Mouse (Mus musculus): ENCODE results near the gene Ddx49.

Gene Ddx49

DNA sequence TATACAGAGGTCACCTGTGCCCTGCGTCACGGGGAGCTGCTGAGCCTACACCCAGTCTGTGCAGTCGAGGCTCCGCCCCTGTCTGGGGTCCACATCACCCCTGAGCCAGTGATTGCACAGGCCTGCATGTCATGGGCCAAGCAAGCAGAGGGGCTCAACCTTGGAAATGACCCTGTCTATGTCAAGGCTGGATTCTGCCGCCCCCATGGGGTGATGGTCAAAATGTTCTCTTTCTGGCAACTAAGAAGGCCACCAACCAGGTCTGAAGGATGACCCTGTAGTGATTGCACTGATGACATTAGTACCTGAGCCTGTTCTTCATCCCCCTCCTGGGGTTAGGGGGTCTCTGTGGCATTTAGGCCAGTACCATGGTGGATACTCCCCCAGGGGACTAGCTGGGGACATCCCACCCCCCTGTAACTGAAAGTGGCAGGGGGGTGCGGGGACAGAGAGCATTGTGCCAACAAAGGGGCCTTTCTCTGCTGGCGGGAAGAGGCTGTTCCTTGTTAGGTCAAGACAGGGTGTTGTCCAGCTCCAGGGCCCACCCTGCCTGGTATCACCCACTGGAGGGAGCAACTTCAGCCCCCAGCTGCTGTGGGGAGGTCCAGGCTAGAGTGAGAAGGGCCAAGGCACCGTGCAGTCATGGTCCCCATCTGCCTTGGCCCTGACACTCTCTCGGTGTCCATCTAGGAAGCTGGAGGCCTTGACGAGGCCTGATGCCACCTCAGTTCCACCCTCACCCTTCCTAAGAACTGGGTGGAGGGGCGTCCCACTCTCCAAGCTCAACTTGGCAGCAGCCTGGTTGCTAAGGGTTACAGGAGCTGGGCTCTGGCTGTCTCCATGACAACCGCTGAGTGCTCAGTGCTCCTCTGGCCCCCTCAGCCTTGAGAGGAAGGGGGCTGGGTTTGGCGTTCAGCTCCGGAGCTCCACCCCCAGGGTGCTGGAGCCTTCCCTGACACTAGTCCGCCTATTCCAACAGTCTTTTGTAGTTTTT is 14.5 kb upstream of the Ddx49 start:
- no peak for DNase-seq (ENCODE audit: low spot score)

DNA sequence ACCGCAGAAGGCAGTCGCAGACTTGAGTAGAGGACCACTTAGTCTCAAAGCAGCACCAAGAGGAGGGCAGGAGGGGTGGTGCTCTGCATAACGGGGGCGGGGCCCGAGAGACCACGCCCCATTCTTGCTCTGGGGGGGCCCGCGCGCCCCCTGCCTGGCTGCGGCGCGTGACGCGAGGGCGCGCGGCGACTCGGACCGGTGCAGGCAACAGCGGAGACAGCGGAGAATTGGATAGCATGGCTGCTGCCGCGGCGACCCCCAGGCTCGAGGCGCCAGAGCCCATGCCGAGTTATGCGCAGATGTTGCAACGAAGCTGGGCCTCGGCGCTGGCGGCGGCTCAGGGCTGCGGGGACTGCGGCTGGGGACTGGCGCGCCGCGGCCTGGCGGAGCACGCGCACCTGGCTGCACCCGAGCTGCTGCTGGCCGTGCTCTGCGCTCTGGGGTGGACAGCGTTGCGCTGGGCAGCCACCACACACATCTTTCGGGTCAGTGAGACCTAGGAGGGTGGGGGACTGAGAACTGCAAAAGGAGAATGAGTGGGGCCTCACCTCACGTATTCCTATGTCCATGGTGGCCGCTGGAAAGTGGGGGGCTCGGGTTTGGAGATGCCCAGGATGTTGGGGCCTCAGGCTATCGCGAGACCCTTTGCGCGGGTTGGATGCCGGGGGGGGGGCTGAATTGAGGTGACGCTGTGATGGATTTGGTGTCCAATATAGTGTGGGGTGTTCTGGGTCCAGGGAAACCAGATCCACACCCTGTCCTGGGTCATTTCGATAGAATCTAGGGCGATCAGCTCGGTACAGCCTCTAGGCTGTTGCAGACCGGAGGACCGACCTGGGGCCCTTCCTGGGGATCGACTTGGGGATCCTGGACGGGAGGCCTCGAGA is 13.6 kb upstream of the Ddx49 start, which contains the start of gene Cers1:
Gene Cers1 (plus strand): TSS at position 152 of the 887 bp plus-strand sequence.
- DNase-seq (ENCODE audit: low spot score) = peak; percentile 36

DNA sequence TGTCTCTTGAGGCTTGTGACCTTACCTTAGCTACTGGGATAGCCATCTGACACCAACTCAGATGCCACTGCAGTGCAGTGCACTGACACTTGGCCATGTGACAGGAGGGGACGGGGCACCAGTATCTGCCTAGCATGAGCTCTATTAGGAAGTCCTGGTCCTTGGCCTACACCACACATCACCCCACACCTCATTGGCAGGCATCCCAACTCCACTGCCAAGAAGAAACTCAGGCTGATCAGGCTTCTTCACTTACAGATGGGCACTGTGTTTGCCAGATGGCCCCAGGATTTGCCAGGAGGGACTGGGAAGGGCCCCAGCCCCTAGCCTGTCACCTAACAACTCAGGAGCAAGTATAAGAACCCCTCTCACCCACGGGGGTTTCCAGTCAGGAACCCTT is 11.1 kb upstream of the Ddx49 start:
- DNase-seq (ENCODE audit: low spot score) = peak; percentile 96

DNA sequence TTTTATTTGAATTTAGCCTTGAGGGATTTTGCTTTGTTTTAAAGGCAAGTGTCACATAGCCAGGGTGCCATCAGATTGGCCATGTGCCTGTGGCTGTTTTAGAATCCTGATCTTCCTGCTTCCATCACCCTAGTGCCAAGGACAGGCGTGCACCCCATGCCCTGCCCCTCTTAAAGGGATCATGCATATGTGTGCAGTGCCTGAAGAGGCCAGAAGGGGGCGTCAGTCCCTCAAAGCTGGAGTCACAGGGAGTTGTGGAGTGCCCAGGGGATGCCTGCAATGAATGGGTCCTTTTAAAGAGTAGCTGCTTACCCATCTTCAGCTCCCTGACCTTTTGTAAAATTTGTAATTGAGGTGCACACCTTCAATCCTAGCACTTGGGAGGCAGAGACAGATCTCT is 7.0 kb upstream of the Ddx49 start:
- peak; percentile 46 for DNase-seq (ENCODE audit: low spot score)

DNA sequence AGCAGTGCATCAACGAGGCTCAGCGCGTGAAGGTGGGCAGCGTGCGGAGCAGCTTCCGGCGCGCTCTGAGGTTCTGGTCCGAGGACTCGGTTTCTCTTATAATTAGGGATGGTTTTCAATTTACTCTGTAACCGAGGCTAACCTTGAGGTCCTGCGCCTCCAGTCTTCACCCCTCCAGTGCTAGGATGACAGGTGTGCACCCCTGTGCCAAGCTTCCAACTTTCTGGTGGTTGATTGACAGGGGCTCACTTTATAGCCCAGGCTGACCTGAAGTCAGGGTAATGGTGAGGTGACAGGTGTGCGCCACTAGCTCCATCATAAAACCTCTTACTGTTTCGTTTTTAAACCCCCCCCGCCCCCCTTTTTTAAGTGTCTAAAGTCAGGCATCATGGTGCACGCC is 612 bp upstream of the Ddx49 start:
- no peak for DNase-seq (ENCODE audit: low spot score)

DNA sequence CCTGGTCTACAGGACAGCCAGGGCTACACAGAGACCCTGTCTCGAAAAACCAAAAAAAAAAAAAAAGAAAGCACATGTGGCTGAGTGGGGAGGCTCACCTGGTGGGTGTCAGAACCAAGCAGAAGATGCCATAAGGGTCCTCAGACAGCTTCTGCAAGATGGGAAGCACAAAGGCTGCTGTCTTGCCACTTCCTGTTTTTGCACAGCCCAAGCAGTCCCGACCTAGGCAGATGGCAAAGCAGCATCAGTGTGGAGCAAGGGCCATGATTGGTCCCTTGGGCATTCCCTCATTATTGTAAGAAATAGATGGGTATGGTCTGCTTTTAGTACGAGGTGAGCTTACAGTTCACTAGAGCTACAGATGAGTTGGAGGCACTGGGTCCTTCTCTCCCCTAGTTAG is 1.4 kb downstream of the Ddx49 start:
- no peak for DNase-seq (ENCODE audit: low spot score)

DNA sequence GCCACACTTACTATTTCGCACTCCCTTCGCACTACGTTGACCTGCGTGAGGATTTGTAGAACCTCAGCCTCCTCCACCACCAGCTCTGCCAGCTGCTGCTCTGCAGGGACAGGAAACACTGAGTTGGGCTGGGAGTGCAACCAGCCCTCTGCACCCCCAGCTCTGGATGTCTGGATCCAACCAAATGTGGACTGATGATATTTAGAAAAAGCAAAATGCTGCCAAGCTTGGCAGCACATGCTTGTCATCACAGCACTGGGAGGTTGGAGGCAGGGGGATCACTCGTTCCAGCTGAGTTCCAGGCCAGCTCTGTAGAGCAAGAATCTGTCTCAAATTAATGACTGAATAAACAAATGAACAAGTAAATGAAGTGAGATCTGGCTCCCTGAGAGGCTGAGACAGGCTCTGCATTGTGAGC is 8.3 kb downstream of the Ddx49 start:
- DNase-seq (ENCODE audit: low spot score) = peak; percentile 45

DNA sequence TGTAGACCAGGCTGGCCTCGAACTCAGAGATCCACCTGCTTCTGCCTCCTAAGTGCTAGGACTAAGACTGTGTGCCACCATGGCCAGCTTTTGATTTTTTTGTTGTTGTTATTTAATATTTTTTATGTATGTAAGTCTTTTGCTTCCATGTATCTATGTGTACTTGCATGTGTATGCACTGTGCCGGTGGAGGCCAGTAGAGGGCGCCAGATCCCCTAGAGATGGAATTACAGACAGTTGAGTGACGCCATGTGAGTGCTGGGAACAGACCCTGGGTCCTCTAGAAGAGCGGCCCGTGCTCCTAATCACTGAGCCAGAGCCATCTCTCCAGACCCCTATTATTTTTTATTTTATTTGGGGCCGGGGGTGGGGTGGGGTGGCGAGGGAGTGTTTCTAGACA is 15.6 kb downstream of the Ddx49 start:
- DNase-seq (ENCODE audit: low spot score) = no peak

DNA sequence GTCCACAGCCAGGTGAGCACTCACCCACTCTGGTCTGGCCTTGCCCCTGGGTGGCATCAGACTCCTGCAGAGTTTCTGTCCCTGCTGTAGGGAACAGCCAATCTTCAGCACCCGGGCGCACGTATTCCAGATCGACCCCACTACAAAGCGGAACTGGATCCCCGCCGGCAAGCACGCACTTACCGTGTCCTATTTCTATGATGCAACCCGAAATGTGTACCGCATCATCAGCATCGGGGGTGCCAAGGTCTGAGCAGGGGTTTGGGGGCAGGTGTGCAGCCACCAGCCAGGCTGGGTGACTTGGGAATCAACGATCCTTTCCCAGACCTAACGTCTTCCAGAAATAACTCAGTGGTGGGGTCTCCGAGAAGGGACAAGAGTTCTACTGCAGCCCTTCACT is 17.0 kb downstream of the Ddx49 start:
- DNase-seq (ENCODE audit: low spot score) = no peak

DNA sequence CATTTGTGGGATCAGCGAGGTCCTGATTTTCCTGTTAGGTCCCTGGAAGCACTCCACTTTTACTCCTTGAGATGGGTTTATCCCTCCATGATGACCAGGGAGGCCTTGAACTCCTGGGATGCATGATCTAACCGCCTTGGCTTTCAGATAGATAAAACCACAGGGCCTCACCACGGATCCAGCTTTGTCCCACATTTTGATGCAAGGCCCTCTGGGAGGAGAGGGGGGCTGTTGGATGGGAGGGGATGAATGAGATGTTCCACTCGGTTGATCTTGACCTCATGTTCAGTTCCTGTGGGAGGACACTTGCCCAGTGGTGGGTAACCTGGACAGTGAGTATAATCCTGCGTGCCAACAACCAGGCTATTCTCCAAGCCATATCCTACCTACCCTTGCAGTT is 17.9 kb downstream of the Ddx49 start:
- DNase-seq (ENCODE audit: low spot score) = no peak

DNA sequence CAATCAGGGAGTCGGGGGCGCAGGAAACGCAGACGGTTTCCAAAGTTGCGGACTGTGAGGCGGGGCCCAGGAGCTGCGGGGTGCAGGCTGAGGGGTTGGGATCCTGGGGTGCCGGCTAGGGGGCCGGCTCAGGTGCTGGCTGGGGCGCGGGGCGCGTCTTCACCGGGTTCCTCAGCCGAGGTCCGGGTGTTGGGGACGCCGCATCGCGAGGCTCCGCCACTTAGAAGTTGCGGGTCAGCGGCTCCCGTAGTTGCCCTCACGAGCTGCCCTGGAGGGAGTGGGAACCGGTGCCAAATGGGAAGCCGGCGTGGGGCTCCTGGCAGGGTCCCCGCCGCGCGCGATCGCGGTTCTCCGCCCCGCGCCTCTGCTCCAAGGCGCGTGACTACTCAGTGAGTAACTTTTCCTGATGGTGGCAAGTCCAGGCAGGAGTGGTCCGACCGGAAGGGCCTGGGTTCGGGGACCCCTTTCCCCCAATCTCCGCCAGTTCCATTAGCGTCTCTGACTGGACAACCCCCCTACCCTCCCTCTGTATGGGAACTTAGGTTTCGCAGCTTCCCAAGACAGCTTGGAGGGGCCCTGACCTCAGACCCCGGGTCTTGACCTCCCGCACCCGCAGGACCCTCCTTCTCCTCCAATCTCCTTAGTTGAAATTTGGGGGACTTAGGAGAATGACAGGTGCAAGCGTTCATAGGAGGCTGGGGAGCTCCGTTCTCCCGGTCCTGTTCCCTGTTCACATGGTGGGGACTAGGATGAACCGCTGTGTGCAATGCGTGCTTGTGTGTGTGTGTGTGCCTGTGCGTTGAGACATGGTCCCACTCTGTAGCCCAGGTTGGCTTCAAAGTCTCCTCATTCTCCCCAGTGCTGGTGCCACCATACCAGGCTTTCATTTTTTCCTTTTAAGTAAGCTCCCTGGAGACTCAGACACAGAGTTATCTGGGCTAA is 18.9 kb downstream of the Ddx49 start:
- DNase-seq (ENCODE audit: low spot score) = no peak

DNA sequence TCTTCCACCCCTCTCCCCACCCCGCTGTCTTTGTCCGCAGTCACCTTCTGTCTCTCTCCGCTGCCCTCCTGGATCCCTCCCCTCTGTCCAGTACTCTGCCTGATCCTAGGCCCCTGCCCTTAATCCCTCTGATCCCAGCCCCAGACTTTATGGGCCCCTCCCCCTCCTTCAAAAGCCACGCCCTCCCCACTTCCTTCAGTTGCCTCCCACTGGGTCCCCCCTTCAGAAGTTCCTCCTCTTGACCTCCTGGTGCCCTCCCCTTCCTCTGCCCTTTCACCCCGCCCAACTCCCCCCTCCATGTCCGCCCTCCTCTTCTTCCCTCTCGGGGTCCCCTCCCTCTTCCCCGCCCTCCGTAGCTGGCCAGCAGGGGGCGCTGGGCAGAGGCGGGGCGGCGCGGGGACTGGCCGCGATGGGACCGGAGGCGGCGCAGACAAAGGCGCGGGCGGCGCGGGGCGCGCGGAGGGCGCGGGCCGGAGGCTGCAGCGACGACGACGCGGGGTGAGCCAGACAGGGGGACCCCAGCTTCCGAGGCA is 19.6 kb downstream of the Ddx49 start, which contains the start of gene Homer3:
Gene Homer3 (plus strand): TSS at position 225 of the 533 bp plus-strand sequence.
- peak; percentile 81 for DNase-seq (ENCODE audit: low spot score)

DNA sequence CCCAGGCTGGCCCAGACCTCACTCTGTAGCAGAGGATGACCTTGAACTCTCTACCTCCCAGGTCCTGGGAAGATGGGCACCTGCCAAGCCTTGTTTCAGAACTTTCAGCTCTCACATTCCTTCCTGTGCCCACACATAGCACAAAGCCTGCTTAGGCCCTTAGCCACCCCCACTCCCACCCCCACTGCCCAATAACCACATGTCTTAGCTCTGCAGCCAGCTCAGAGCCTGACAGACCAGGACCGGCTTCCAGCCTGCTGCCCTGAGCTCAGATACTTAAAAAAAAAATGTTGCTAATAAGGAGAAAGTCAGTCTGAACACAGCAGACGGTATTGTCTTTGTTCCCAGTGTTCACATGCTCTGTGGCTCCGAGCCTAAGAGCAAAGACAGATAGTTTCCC is 21.3 kb downstream of the Ddx49 start:
- no peak for DNase-seq (ENCODE audit: low spot score)

DNA sequence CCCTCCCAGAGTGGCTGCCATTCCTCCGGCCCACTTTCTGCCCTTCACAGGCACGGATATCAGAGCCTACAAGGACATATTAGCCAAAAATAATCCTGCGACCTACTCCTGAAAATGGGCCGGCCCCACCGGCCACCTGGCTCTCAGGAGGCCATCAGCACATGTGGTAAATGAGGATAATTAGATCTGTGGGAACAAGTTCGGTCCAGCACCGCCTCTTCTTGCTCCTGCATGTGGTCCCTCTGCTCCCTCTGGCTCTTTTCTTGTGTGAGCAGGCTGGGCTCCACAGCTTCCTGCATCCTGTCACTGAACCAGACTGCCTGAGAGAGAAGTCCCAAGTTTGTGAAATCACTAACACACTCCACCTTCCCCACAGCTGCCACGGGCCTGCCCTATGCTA is 23.0 kb downstream of the Ddx49 start:
- DNase-seq (ENCODE audit: low spot score) = no peak

DNA sequence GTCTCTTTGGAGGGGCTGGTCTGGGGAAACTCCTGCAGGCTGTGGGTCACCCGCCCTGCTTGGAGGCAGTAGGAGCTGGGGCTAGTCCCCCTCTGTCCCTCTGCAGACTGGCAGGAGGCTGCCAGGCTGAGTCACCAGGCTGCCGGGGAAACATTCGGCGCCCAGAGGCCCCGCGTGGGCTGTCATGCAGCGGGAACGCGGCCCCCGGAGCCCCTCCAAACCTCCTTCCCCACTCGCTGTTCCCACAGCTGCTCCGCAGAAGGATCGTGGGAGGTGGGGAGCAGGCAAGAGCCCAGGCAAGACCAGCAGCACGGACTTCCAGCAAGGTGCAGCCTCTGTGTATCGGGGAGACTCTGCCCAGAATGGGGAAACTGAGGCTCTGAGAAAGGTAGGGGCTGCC is 24.1 kb downstream of the Ddx49 start:
- no peak for DNase-seq (ENCODE audit: low spot score)

DNA sequence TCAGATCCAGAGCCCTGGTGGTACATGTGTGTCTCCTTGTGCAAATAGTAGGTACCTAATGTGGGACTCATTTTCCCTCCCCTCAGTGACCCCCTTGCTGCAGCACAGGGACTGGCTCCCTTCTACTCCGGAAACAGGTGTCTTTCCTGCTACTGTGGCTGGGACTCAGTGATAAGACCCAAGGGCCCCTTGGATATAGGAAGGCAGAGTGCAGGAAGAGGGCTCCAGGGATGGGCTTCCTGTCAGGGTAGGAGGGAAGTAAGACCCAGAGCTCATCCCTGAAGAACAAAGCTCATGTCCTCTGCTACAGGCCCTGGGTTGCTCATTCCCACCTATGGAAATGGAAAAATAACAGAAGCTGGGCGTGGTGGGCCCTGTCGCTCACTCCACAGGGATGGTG is 25.8 kb downstream of the Ddx49 start:
- DNase-seq (ENCODE audit: low spot score) = no peak

DNA sequence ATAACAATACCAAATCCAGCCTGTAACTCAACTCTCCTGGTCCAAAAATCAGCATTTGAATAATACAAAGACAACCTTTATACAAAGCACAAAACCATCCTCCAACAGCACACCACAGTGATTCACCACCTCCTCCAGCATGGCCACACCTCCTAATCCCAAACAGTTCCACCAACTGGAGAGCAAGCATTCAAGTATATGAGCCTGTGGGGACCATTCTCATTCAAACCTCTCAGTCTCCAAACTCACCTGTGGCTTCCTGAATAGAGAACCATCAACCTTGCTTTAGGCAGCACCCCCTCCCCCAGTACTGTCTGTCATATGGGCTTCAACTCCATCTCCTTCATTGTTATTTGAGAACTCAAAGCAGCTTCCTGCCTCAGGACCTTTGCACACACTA is 27.9 kb downstream of the Ddx49 start:
- no peak for DNase-seq (ENCODE audit: low spot score)

DNA sequence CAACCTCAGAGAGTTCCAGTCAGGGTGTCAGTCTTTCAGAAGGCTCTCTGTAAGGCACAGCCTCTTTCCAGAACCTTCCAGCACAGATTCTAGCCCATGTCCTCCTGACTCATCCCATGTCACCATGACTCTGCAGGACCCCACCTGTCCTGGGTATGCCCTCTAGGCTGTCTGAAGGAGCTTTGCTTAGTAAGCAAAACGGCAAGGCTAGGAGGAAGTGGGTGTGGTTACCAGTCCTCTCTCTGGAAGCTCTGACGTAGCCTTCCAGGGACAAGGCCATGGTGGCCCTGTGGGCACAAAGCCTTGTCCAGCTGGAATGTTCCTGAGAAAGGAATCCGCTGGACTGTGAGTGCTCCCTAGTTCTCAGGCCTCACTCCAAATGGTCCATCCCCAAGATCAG is 29.3 kb downstream of the Ddx49 start:
- no peak for DNase-seq (ENCODE audit: low spot score)

DNA sequence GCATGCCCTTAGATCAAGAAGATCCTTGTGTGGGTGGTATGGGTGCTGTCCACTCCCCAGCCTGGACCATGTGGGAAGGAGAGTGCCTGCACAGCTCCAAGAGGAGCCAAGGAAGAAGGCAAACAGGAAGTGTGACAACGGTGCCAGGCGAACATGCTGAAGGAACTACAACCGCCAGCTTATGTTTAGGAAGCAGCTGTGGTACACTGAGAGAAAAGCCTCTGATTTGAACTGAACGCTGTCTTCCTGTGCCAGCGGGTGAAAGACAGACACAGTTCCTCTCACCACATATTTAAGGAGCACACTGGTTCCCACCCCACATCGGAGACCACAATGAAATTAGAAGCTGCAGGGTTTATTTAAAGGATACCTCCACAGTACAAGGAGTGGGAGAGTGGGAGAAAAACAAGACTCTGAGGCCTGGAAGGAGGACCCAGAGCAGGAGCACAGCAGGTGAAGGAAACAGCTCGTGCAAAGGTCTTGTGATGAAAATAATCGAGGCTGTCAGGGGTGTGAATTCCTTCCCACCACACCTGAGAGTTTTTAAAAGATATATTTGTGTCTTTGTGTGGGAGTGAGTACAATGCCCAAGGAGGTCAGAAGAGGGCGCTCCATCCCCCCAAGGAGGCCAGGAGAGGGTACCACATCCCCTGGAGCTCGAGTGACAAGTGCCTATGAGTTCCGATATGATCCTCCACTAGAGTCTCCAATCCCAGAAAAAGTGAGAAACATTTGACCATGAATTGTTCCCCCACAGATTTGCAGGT is 33.3 kb downstream of the Ddx49 start:
- peak; percentile 28 for DNase-seq (ENCODE audit: low spot score)

DNA sequence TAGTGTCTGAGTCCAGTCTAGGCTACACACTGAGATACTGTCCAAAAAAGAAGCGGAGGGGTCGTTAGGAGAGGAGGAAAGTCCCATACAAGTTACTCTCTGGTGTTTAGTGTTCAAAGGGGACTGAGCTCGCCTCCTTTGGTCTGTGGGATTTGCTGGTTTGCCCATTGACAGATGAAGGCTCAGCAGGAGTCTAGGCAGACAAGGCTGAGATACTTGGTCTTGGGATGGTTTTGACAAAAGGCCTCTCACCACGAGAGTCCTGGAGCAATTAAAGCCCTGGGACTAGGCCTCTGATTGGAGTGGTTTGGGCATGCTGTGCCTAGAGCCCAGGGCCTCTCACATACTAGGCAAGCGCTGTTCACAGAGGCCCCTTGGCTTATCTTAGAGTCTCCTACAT is 34.0 kb downstream of the Ddx49 start:
- DNase-seq (ENCODE audit: low spot score) = peak; percentile 37

DNA sequence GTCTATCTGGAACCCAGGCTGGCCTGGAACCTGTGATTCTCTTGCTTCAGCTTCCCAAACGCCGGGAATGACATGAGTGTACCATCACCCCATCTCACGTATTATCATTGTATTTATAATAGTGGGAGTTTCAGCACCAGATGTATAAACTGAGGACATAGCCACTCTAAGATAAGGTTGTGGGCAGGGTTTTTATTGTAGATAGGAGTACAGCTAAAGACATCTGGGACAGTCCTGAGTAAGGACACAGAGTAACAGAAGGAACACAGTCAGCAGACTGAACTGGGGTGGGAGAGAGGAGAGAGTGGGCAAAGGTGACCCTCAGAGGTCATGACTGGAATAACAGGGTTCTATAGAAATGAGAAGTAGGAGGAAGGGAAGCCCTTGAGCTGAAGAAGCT is 34.6 kb downstream of the Ddx49 start:
- DNase-seq (ENCODE audit: low spot score) = no peak
